Mouse (Mus musculus): ENCODE measurements around the gene Nostrin.

Nostrin gene

DNA sequence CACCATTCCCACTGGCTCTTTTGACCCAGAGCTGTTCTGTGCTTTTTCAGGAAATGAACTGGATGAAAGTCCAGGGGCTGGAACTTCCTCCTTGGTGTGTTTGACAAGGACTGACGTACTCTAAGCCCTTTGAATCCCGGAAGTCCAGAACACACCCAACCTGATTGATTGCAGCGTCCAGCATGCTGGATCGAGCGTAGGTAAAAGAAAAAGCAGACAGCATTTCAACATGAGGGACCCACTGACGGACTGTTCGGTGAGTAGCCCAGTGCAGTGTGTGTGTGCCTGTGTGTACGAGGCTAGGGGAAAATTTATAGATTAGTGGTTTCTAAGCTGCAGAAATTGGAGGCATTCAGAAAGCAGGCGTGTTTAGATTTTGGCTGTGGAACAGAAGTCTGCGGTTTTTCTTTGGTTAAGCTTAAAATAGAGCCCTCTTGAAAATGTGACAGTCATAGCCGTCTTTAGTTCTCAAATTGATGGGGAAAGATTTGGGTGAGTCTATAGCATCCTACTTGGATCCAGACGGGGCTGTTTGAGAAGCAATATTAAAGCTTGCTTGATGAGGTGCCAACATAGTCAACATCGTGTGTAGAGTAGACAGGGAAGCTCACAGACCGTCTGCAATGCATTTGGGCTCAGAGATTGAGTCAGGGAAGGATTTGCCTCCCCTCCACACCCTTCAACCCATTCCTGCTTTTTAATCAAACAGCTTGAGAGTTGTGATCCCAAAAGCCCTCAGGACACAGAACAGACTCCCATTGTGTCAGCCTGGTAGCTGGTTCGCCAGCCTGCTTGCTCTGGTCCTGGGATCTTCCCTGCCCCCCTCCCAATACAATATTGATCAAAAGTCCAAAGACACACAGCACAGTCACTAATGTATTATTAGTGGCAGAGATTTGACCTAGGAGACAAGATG, at the start of gene Nostrin:
Gene Nostrin (plus strand): TSS at position 140 of the 916 bp plus-strand sequence.
- DNase-seq (ENCODE audit: low read depth in 2 of 2, low spot score in 2 of 2), result no peak

DNA sequence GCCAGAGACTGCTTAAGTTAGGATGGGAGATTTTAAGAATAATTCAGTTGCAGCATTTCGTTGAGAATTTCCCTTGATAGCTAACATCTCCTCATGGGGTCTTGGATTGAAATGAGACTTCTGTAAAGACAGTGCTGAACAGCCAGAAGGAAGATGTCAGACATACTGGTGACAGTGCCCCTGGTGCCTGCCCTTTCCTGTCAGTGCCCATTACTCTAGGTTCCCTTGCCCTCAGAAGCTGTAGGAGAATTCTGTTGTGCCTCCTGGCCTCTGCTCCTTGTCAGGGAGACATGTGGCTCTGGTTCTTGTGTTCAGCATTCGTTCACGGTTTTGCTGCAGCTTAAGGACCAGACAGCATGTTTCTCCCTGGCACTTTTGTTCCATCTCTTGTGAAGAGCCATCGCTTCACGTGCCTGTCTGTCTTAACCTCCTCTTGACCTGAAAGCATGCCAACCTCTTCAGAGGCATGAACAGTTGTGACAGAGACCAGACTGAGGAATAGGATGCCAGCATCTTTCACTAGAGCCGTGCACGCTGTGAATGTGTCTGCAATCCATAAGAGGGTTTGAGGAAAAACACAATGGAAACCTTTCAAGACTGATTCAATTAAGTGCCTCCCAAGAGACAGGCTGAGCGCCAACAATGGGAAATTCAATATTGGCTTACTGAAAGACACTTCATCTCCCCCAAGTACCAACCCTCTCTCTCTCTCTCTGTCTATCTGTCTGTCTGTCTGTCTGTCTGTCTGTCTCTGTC, 48.9 kb upstream of the Nostrin start:
- no peak for DNase-seq (ENCODE audit: low read depth in 2 of 2, low spot score in 2 of 2)

DNA sequence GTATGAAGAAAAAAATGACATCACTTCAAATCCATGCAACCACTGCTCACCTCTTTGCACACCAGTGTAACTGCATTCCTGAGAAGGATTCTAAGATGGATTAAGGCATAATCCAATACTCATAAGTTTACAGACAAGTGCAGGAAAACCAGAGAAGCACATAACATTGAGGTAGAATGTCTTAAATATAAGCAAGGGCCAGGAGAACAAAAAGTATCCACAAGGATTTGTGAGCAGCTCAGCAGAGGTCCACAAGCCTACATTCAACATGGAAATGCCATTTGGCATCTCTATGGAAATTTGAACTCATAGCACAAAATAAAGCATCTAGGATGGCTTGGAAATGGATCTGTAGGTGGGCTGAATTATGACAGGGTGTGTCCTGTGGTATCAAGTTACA, 39.8 kb upstream of the Nostrin start:
- DNase-seq (ENCODE audit: low read depth in 2 of 2, low spot score in 2 of 2), result no peak

DNA sequence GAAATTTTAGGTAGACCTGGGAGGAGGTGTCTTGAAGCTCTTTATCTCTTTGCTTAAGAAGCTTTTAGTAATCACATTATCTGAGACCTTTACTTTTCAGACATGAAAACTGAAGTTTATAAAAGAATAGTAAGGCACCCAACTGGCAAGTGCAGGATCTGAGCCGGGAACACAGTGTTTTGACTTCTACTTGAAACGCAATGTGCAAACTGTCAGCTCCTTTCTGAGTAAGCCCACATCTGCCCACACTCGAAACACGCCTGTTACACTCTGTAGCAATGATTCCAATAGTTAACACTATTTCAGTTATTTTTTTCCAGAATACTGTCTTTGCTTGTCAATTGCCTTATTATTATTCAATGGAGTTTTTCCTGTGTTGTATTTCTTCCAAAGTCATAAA, 38.8 kb upstream of the Nostrin start:
- no peak for DNase-seq (ENCODE audit: low read depth in 2 of 2, low spot score in 2 of 2)

DNA sequence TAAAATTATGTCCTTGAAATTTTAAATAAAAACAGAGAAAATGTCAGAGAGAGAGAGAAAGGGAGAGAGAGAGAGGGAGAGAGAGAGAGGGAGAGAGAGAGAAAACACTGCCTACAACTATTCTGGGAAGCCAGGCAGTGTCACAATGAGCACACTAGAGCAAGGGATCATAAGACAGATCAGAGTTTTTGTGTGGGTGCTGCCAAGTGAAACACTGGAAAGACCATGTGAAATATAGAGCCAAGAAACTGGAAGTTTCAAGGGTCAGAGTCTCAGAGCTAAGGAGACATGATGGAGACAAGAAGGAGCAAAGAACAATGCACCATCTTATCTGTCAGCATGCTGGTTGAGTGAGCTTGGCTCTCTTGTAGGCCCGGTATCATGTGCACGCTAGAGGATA, 38.1 kb upstream of the Nostrin start:
- no peak for DNase-seq (ENCODE audit: low read depth in 2 of 2, low spot score in 2 of 2)

DNA sequence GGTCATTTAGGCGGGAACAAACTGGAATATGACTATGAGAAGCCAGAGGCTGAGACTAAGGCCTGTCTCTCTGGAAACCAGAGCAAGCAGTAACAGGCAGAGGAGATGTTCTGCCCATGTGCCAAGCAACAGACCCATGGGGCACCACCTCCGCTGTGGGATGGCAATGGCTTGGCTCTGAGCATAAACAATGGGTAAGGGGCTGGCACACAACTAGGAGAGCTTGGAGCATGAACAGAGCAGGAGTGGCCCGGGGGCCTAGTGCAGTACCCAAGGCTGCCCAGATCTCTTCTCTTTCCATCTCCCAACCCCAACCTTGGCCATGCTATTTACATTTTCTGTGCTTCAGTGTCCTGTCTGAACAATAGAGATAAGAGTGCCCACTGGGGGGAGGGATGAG, 36.9 kb upstream of the Nostrin start:
- no peak for DNase-seq (ENCODE audit: low read depth in 2 of 2, low spot score in 2 of 2)

DNA sequence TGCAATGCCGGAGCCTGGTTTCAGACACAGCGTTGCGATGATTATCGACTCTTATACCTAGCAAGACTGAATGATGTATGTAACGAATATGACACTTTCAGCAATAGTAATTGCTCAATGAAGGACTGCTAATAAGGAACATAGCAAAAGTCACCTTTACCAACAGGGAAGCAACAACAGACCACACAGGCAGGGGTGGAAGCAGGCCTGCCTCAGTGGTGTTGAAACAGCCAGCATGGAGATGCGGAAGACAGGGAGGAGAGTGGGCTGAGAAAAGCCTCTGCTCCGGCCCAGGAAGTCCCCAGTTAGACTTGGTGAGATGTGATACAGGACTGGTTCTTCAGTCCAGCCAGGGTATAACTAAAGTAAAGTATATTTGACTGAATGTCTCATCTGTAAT, 36.5 kb upstream of the Nostrin start:
- DNase-seq (ENCODE audit: low read depth in 2 of 2, low spot score in 2 of 2), result no peak

DNA sequence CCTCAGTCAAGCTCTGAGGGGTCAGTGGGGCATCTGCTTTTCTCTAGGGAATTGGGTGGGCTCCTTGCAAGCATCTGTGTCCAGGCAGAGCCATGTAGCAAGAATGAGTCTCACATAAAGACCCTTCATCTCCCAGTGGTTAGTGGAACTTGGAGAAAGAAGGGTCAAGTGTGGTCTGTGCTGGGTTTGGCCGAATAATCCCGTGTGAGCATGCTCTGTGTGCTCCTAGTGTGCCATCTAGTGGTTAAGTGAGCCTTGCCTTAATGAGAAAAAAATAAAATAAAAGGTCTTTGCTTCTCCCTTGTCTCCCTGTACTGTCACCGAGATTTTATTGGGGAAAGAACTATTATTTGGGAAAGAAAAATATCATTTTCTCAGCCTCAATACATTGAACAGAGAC, 34.9 kb upstream of the Nostrin start:
- no peak for DNase-seq (ENCODE audit: low read depth in 2 of 2, low spot score in 2 of 2)

DNA sequence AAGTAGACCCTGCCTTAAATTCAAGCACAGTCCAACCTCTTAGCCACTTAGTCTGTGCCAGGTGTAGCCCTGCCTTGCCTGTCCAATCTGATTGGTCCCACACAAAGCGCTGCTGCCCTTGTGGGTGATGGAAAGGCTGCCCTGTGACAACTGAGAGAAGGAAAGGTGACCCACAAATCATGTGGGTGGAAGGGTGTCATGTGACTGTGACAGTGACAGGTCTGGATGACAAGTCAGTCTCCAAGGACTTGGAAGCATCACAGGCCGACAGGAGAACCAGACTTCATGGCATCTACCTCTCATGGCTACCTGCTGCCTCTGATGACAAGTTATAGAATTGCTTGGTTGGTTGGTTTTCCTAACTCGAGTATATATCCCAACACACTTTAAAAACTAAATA, 32.1 kb upstream of the Nostrin start:
- DNase-seq (ENCODE audit: low read depth in 2 of 2, low spot score in 2 of 2), result no peak

DNA sequence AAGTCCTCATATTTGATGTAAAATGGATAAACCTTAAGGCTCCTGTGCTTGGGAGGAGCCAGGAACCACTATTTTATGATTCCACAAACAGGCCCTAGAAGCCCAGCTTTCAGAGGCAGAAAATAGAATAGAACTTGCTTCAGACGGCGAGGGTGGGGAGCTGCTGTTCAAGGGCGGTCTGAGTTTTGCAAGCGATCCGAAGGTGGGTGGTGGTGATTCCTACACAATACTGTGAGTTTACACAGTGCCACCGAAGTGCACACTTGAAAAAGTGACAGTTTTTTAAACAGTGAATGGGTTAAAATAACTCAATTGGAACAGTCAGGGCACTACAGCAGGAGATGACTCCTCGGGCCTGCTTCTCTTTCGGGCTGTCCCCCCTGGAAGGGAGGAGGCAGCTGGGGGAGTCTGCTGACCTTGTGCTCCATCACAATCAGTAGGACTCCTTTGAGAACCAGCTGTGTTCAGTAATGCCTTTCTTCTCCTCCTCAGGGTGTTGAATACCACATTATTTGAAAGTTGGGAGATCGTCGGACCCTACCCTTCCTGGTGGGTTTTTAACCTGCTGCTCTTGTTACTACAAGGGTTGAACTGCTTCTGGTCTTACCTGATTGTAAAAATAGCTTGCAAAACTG, 31.0 kb upstream of the Nostrin start:
- no peak for DNase-seq (ENCODE audit: low read depth in 2 of 2, low spot score in 2 of 2)

DNA sequence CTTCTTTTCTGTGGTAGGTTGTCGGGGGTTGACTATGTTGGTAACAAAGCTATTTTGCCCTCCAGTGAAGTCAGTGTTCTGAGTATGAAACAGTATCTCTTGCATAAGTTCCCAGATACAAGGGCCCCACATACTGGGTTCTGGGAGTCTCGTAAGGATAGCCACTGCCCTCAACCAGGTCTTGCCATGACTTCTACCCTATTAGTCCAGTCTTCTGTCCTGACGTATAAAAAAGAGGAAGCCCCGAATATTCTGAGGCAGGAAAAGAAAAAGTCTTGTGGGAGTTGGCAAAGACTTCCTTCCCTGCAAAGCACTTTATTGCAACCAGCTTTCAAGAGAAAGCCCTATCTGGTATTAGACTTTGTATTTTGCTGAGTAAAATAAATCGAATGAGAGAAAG, 26.4 kb upstream of the Nostrin start:
- no peak for DNase-seq (ENCODE audit: low read depth in 2 of 2, low spot score in 2 of 2)

DNA sequence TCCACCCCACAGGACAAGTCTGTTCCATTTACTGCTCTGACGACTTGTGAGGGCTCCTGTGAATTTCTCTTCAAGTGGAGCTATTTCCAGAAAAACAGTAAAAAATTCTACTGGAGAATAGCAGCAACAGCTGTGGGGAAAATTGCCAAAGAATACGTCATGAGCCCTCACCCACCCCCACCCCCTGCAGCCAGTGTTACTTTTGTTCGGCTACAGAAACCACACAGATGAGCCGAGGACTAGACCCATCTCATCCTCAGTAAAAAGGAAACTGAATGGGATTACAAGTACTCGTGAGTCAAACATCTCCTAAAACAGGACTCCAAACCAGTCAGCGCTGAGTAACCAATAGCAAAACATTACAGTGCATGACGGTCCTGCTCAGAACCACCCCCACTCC, 25.9 kb upstream of the Nostrin start:
- no peak for DNase-seq (ENCODE audit: low read depth in 2 of 2, low spot score in 2 of 2)

DNA sequence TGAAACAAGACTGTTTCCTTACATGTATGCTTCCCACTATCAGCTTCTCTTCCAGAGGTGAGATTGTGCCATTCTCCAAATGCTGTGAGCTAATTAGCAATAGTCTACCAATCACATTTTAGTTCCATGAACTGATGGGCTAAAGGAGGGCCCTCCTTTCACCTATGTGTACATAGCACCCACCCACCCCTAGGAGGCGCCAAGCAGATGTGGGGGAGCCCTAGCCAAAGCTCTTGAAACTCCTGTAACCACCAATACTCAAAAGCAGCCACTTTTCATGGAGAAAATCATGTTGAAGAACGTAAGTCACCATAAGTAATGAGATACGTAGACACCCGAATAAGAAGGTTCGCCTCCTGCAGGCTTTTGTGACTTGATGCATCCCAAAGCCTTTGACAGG, 23.0 kb upstream of the Nostrin start:
- no peak for DNase-seq (ENCODE audit: low read depth in 2 of 2, low spot score in 2 of 2)

DNA sequence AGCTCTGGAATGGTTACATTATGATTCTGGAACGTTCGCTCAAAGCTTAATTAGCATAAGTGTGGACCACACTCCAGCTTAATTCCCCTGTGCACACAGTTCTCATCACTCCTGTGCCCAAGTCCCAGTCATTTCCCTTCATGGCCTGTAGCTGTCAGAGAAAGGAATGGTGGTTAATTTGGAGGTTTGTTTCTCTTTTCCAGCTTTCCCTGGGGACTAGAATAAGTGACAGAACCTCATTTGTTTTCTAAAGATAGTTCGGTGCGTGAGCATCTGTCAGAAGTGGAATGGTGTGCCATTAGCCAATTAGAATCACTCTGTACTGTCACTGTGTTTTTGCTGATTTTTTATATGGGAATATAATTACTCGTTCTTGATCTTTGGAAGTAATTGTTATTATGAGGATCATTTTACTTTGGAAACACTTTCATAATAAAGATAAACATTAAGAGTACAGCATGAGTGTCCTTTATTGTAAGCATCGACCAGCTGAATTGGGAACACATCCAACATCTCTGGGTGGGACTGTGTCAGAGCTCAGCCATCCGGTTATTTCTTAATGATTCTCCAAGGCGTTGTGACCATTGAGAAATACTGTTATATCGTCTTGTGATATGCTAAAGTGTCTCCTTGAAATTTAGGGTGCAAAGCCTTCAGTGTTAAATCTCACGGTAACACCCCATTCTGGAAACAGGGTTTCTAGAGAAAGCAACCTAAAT, 21.6 kb upstream of the Nostrin start:
- DNase-seq (ENCODE audit: low read depth in 2 of 2, low spot score in 2 of 2), result no peak

DNA sequence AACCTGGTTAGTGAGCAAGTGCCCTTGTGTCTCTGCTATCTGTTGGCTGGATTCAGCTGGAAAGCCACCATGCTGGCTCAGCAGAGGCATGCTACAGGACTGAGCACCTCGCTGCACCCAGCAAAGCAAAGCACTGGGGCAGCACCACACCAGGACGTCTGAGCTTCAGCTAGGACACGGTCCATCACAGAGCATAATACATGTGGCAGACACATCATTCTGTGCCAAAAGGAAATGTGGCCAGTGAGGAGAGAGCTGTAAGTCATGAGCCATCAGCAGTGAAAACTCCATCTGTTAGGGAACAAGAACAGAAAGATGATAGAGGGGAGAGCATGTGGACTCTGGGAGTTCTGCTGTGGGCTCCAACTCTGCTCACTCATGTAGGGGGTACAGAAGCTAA, 19.7 kb upstream of the Nostrin start:
- no peak for DNase-seq (ENCODE audit: low read depth in 2 of 2, low spot score in 2 of 2)

DNA sequence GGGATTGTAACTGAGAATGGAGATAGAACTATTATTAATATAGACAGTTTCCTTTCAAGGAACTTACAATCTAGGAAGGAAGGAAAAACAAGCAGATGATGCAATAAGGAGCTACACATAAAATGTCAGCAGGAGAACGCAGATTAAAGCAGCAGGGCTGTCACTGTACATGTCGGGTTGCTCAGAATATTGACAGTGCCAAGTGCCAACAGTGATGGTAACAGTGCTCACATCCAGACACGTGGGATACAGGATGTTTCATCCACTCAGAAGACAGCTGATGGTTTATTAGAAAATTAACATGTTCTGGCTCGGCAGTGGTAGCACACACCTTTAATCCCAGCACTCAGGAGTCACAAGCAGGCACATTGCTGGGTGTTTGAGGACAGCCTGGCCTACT, 18.8 kb upstream of the Nostrin start:
- DNase-seq (ENCODE audit: low read depth in 2 of 2, low spot score in 2 of 2), result no peak

DNA sequence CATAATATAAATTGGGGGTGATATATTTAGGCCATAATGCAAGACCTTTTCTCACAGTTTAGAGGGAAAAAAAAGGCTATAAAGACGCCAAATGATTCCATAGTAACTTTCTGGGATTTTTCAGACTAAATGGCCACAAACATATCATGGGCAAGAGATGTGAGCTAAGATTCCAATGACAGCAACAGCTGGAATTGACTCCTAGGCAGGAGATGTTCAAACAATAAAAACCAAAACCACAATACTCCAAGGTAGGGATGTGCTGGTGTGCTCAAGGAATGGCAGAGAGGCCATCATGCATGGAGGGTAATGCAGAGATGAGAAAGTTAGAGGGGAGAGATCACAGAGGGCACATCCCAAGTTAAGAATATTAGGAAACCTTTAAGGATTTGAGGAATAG, 16.6 kb upstream of the Nostrin start:
- no peak for DNase-seq (ENCODE audit: low read depth in 2 of 2, low spot score in 2 of 2)

DNA sequence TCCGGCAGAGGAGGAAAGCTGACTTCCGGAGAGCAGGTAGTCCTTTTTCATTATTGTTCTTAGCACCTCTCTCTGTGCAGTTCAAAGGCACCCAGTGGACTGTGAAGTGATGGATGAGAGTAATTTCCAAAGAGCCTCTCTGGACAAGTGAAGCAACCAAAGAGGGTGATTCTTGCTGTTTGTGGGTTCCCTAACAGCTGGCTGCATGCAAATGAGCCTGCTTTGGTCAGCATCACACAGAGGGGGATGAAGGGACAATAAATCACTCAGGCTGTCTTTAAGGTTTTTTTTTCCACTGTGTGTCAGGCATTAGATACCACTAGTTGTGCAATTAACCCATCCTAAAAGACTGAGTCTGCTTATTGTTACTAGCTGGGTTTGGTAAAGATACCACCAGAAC, 15.9 kb upstream of the Nostrin start:
- no peak for DNase-seq (ENCODE audit: low read depth in 2 of 2, low spot score in 2 of 2)

DNA sequence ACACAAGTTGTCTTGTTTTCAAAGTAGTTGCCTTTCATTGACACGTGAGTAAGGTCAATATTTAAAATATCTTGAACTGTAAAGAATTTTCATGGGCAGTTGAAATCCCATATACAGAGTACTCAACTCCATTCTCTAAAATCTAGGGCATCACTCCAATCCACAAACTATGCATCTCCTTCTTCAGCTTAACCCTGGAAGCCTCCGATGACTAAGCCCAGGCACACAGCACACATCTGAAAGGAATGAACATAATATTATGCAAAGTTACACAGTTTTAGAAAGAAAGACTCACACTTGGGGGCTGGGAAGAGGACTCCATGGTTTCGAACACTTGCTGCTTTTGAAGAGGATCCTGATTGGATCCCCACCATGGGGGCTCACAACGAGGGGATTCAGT, 13.9 kb upstream of the Nostrin start:
- no peak for DNase-seq (ENCODE audit: low read depth in 2 of 2, low spot score in 2 of 2)

DNA sequence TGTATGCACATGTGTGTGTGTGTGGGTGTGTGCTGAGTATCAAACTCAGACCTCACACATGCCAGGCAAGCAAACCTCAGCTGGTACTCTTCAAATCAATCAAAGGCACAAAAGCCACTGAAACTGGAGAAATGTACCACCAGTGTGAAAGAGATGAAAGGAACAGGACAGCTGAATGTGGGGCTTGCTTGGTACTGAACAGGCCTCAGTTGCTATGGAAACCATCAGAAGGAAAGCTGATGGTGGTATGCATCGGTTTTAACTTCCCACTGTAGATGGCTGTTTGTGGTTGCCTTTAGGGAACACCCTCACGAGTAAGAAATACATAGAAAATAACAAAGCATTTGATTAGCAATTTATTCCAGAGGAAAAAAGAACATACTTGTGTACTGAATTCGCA, 10.2 kb upstream of the Nostrin start:
- DNase-seq (ENCODE audit: low read depth in 2 of 2, low spot score in 2 of 2), result no peak

DNA sequence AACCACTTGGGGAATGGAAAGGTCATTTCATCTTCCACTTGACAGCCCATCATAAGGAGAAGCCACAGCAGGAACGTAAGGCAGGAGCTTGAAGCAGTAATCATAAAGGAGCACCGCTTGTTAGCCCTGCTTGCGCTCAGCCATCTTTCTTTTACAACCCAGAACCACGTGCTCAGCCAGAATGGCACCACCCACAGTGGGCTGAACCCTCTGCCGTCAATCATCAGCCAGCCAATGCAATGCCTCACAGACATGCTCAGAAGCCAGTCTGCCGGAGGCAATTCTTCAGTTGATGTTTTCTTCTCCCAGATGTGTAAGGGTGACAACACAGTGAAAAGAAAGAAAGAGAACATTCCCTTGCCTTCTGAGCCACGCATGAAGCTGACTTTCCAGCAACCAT, 7.3 kb upstream of the Nostrin start:
- no peak for DNase-seq (ENCODE audit: low read depth in 2 of 2, low spot score in 2 of 2)

Measured in CD8-positive naive resting alpha-beta T cell, adult 2 months (primary cell).